Mouse (Mus musculus) cerebellum, postnatal 4 days (tissue): Measurements from ENCODE around the gene Slc7a1.
"Not testable (repeated sequence)": the region's sequence is repeated elsewhere in the genome, so short reads cannot be mapped to it uniquely, and the experiment has no call there.

Experiments used
- DNase-seq, 2 experiments: peaks; one replicate each; pipeline ENCODE4 v3.0.0; 2022; ENCODE audit warnings: low spot score in 2 of 2, mixed read lengths in 1 of 2

Slc7a1 gene

DNA sequence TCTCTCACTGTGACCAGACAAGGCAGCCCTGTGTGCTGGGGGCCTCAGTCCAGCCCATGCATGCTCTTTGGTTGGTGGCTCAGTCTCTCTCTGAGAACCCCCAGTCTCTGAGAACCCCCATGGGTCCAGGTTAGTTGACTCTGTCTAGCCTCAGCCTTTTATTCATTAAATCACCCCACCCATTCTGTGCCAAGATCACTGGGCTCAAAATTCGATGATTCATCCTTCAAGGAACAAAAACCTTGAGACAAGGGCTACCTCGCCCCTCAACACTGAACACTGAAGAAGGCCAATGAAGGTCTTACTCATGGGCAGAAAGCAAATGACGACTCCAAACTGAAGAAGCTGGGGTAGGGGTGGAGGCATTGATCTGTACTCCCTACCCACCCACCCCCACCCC is 31.9 kb downstream of the Slc7a1 start:
- no peak for DNase-seq

DNA sequence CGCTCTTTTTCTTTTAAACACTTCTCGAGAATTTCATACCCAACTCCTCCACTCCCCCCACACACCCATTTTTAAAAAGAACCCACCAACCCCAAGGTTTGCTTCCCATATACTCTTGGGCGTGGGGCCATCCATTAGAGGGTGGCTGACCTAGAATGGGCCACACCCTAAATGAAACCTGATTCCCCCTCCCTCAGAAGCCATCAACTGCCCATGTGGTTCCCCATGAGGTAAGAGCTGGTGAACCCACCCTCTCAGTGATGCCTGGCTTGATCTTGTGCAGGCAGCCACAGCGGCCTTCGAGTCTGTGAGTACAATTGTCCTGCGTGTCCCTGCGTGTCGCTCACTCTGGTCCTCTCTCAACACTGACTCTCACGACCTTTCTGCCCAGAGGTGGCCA is 33.2 kb downstream of the Slc7a1 start:
- DNase-seq, result no peak

DNA sequence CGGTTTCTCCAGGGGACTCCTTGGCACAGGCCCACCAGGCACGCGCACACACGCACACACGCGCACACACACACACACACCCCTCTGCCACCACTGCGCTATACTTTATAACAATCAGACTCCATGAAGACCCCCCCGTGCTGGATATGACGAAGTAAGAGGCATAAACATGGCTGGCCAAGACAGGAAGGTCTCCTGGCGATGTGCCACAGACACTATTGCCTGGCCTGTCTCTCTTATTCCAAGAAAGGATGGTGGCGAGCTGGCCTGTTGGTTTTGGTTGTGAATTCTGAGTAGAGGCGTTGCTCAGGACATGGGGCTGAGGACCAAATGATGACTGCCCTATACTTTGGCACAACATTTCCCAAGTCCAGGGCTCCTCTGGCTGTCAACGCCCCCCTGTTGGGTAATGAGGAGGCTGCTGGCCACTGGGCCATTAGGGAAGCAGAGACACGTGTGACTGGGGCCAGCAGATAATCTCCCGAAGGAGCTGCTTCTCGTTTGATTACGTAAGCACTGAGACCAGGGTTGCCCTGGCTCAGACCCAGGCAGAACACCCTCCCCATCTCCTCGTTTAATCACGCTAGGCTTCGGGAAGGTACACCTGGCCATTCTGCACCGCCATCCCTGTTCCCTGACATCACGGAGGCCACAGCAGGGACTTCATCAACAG is 36.1 kb downstream of the Slc7a1 start:
- DNase-seq, result no peak

DNA sequence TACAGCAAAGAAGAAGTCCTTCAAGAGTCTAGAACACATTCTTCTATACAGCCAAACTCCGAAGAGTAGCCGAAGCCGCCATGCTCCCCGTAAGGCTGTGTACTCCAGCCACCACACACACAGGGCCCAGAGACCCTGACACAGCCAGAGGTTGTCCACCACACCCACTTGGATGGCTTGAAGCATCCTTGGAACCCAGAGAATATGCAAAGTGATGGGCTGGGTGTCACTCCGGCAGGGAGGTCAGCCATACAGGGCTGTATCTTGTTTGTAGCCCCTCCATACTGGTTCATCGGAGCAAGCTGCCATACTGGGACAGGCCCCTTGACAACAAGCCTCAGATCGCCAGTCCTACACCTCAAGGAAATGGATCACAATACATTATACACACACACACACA is 37.4 kb downstream of the Slc7a1 start:
- DNase-seq, result no peak

DNA sequence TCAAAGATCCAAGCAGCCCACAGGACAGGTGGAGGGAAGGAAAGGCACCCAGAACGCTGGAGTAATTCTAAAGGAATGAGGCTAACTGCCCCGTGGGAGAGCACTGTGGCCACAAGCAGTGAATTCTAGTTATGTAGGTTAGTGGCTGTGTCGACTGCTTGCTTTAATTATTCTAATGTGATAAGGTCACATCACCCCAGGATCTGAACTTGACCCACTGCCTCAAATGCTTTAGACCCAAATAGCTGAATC is 38.0 kb downstream of the Slc7a1 start:
- no peak for DNase-seq

DNA sequence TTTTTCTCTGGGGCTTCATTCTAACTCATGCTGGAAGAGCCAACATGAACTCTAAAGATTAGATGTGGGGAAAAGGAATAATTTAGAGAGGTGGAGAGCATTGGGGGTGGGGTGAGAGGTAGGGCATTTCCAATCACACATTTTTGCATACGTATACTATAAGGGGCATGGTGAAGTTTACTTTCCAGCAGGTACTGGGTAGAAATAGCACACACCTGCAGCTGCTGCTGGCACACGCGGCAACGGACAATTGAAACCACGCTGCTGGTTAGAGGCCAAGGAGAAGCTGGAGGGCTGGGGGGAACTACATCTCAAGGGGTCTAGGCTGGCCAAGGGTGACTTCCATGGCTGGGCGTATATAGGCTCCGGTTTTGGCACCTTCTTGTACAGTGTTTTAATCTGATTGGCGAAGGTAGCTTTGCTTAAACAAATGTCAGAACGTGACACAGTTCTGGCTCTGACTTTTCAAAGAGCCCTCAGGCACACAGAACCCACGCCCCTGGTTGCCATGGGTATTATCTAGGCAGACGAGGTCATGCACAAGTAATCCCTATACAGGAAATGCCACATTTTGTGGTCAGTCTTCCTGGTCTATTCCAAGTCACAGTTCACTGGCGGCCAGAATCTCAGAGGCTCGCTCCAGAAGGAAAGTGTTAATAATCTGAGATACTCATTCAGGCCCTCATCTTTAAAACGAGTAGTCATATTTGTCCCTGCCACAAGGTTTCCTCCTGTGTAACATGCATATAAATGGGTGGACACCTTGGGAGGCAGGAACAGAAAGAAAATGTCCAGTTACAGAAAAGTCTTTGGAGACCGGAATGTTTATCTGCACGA is 38.6 kb downstream of the Slc7a1 start:
- no peak for DNase-seq

DNA sequence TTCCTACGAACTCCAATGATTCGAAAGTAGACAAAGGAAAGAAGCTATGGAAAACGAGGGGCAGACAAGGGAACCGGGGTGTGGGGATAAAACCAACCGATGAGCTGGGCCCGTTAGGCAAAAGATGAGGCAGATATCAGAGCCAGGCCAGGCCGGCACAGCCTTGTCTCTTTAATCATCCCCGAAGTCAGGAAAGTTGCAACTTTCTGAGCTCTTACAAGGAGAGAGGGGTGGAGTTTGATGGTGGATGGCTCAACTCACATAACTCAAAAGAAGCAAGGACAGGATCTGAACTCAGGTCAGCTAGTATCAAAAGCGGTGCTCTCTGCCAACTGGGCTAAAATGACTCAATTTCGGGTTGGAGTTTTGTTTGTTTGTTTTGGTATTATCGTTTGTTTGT is 40.6 kb downstream of the Slc7a1 start:
- DNase-seq, result no peak

DNA sequence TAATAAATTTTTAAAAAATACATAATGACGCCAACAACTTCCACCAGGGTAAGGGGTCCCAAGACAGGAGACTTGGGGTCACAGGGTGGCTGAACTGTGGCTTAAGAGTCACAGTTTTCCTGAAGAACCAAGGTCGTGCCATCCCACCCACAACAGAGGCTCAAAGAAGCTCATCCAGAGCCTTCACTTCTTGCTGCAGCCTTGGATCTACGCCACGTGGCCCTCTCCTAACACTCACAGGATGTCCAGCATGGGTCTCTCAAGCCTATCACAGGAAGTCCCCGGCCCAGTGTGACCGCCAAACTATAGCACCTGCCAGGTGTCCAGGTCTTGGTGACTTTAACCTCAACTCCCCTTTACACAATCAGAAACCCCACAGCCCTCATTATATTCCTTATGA is 42.5 kb downstream of the Slc7a1 start:
- no peak for DNase-seq

DNA sequence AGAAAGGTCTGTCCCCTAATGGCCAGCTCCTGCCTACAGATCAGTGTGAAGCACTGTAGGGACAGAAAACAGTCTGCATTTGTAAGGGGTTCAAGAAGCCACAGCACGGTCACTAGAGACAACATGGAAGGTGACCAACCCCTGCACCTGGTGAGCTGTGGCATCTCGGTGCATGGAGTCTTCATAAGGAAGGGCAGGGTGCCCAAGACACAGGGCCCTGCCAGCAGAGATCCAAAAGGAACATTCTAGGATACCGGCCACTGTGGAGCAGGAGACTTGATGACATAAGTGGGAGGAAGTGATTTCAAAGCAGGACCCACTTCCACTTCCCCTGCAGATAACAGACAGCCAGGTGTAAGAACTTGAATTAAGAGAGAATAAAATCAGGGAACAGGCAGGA is 43.9 kb downstream of the Slc7a1 start:
- no peak for DNase-seq

DNA sequence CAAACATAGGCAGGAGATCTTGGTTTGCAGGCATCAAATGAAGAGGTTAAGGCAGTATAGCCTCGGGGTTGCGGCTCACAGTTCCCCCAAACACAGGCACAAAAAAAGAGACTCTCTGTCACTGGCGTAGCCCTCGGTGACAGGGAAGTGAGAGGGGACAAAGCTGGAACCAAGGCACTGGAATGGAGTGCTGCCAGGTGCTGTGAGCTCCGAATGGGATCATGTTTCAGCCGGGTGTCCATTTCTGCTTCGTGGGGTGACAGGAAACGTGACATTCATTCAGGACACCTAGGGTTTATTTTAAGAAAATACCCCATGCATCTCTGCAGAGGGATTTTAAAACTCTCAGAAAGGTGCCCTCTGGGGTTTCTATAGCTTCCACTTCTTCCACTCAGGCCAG is 45.2 kb downstream of the Slc7a1 start:
- no peak for DNase-seq

DNA sequence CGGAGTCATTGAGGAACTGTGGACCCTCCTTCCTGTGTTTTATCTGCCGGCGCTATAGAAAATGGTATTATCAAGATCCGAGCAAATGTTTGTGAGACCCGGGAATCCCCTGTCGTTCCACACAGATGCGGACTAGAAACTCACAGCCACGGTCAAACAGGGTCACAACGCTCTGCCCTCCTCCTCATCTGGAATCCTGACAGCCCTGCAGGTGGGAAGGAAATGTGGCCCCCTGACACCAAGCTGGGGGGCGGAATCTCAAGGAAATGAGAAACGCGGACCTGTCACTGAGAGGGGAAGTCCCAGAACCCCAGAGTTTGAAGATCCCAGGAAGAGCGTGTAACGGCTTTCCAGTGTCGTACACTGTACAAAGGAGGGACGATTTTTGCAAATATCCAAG is 46.3 kb downstream of the Slc7a1 start:
- no peak for DNase-seq

DNA sequence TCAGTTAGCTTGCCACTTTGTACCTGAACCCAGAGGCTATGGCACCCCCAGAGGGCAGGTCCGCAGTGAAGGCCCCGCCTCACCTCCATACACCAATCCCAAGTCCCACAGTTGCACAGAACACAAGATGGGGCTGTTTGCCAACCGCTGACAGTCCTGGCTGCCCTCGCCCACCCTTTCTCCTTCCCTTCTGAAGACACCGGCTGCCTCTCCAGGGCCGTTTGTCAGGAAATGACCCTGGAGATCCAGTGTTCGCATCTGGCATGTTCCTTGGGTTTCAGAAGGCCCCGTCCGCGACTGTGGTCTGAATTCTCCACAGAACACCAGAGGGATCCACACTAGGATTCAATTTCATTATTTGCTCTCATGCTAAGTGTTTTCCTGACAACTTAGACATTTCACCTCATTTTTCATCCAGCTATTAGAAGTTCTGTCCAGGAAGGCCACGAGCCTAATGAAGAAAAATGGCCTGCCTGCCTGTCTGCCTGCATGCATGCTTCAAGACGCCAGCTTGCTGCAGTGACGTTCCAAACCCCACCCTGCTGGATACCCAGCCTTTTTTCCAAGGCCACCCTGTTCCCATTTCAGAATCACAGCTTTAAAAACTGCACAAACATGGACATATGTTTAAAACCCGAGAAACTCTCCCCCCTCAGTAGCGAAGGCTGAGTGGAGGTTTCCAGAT is 50.2 kb downstream of the Slc7a1 start:
- no peak for DNase-seq

DNA sequence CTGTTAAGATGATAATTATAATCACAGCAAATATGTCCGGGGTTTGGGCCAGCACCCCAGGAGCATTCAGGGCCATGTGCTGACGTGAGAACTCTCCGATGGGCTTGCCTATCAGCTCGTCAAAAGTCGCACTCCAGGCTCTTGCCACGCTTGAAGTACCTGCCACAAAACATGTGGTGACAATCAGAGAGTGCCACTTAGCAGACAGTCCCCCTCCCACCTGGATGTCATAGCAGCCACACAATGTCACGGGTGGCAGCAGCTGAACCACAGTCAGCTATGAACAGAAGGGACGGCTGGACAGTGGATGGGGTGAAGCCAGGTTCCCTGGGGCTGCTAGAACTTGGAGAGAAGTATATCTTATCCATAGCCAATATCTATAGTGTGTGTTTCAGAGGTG is 51.6 kb downstream of the Slc7a1 start:
- DNase-seq, result no peak

DNA sequence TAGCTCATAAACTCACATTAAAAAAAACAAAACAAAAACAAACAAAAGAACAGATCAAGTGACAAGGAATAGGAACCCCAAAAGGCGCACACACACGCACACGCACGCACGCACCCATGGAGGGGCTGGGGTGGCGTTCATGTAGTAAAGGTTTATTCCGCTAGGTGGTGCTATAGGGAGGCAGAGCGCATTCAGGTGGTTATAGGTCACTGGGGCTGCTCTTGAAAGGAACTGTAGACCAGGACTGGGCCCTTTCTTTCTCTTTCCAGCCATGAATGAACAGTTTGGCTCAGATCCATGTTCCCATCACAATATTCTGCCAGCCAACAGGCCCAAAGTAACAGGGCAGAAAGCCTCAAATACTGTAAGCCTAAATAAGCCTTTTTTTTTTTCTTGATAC is 53.2 kb downstream of the Slc7a1 start:
- no peak for DNase-seq

DNA sequence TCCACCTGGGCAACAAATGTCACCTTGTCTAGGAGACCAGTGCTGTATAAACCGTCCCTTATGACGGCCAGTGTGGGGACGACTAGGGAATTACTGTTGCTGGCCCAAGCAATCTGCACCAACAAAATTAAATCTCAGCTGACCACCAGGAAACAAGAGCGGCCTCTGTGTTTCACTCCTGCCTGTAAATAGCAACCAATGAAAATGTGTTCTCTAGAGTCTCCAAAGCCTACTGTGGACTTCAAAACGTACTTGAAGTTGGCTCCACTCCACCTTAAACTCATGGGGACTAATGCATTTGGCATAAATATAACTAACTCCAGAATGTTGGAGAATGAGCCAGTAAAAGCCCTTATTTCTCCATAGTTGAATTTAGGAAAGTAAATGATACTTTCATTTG is 55.3 kb downstream of the Slc7a1 start:
- no peak for DNase-seq

DNA sequence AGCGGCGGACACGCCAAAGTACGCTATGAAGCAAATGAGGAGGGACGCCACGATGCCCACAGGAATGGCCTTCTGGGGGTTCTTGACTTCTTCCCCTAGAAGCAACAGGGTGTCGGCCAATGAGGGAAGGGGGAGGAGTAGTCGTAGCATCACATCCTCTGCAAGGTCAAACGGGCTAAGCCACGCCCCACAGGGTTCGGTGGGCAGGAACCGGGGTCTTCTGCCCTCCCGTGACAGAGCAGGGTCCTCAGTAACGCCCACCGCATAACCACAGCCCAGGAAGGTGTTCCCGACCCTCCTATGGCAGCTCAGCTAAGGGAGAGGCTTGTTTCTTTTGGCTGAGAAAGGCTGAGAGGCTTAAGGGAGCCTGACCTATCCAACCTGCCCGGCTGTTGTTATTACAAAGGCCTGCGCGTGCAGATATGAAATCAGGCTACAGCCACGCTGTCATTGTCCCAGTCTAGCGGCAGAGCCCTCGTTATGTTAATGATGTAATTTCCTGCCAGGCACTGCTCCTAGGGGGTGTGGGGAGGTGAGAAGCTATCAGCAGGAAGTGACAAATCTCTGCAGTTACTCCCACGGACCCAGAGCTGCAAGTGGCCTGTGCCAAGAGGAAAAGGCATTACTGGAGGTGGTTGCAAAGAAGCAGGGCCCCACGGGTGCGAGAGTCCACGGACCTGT is 57.5 kb downstream of the Slc7a1 start:
- DNase-seq, result peak in 1 of 2 experiments; percentile 18

DNA sequence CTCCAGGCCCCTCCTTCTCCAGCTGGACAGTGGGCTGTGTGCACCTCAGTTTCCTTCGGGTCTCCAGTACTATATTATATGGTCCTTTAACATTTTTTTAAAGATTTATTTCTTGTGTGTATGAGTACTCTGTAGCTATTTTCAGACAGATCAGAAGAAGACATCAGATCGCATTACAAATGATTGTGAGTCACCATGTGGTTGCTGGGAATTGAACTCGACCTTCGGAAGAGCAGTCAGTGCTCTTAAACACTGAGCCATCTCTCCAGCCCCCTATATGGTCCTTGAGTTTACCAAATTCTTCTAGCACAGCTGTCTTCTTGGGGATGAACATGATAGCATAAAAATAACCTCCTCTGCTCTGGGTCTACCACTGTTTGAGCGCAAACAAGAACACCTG is 60.6 kb downstream of the Slc7a1 start:
- DNase-seq, result no peak

DNA sequence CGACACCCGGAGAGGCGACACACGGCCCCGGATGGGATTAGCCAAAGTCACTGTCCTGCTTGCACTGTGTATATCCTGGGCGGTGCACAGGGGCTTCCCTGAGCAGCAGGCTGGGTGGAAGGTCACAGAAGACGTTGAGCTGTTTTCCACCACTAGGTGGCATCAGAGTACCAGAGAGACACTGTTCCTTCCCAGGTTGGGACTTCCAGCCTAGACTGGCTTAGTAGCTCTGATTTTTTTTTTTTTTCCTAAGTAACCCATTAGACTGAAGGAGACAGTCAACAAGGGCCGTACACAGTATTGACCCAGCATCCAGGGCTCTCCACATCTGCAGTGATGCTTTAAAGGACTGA is 67.1 kb downstream of the Slc7a1 start:
- peak; percentile 66 to 86 for DNase-seq

DNA sequence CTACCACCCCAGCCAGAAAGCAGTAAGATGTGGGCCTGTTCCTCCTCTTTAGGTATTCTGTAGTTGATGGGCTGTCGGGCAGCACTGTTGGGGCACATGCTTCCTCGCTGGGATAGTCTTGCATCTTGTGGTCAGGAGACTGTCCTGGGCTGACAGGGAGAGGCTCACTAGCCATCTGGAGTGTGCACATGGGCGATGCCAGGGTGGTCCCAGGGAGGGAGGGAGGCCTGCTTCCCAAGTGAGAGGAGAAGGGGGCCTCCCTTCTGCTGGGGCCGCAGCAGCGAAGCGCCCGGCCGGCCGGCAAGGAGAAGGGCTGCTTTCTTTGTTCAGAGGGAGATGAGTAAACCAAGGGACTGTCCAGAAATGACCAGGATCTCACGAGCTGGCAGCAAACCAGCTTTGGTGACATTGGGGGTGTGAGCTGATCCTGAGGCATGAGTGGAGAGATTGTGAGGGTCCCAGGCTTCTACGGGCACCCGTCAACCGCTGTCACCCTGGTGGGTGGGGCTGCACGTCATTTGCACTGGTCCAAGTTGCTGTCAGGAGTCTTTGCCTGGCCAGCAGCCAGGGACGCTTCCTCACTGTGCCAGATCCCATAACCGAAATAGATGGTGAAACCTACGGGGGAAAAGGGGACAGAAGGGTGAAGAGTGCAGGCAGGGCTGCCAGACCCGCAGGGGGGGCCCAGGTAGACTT is 67.6 kb downstream of the Slc7a1 start:
- peak in 1 of 2 experiments; percentile 68 for DNase-seq

DNA sequence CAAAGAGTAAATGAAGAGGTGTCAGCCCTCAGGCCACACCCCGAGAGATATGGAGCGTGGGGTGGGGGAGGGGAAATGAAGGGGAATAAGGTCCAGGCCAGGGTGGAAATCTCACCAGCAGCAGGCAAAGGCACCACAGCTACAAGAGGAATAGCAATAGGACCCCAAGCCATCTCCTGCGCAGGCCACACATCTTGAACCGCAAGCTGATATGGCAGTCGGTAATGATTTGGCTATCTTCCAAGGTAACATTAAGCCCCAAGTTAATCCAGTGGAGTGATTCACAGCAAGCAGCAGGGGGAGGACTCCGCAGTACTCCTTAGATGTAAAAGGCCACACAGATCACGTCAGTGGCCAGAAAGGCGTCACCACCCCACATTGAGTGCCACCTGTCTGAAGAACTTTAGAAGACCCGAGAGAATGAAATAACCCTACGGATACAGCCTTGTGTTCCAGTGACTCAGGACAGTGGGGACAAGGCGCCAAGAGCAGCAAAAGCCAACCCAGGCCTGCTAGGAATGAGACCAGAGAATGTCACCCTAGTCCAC is 68.4 kb downstream of the Slc7a1 start:
- DNase-seq, result no peak

DNA sequence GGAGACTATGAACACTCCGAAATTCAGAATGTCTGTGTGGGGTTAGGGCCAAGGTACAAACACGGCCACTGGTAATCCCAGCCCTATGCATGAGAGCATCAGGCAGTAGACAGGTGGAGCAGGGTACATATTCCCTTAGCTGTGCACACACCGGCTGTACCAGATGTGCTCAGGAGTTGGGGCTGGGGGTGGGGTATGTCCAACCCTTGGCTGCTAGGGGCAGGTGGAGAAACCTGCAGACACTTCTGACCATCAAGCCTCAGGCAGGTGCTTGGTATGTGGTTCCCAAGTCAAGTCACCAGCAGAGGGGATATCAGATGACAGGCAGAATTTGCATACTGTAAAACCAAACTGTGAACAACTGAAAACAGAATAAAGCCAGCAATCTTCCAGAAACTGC is 70.7 kb downstream of the Slc7a1 start:
- DNase-seq, result no peak

DNA sequence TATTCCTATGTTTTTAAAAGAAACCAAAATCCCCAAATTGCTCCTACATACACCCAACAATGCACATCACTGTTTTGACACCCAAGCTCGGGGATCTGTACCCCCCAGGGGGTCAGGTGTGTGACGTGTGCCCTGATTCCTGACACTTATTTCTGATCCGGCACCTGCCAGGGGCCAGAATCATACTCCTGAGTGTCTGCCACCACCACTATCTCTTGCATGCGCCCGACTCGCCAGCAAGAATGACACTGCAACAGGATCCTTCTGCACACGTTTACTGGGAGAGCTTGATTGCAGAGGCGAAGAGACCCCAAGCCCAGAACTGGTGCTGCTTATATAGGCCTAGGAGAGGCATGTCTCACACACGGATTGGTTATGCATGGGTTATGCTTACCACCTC is 73.4 kb downstream of the Slc7a1 start:
- not testable (repeated sequence) for DNase-seq
